Mouse (Mus musculus): ENCODE measurements around the gene Aoc2.

GRCm38 (mm10) chr11:101314567-101314966 lies 10.3 kb upstream of the Aoc2 start:
- TF ChIP-seq CHD1 (IDR thresholded peaks at IDR 0.05; ENCODE audit: low read depth, low read length) (no peak), CTCF (conservative IDR thresholded peaks at IDR 0.05 in 1 of 2, IDR thresholded peaks at IDR 0.05 in 1 of 2; ENCODE audit: low read depth in 2 of 2, low read length in 2 of 2) (peak in 1 of 2 experiments; percentile 66; a peak in 2 of 4 replicates)
